Mouse (Mus musculus): ENCODE results near the gene Fndc10. TPM values are rescaled to one million over a fixed set of nuclear protein-coding genes. Genes with fewer than 3 reads are reported as not detected.

Fndc10 gene
- polyA plus RNA-seq, 1 experiment = 8.8 TPM

GRCm38 (mm10) chr4:155690571-155691375 is 3.4 kb upstream of the Fndc10 start:
- TF ChIP-seq CTCF (IDR thresholded peaks at IDR 0.05; ENCODE audit: extremely low read depth, insufficient read depth, insufficient read length, insufficient replicate concordance) (no peak), POLR2A (IDR thresholded peaks at IDR 0.05; ENCODE audit: low read depth, low read length) (no peak)
- DNase-seq (ENCODE audit: low read depth in 1 of 2, low spot score in 2 of 2) = no peak
- Histone ChIP-seq H3K27me3 (ENCODE audit: control insufficient read depth, insufficient read depth, low read length) (no peaks in the 10 kb centered on the region; the same call in 1 of the 2 replicates), H3K4me3 (ENCODE audit: extremely low read depth, insufficient read depth, insufficient read length) (no peak overlapping the region), H3K36me3 (ENCODE audit: control insufficient read depth, insufficient read depth, low read length) (no peaks in the 10 kb centered on the region), H3K4me1 (ENCODE audit: control insufficient read depth, insufficient read depth, insufficient read length) (peaks cover 12% of the 10 kb centered on the region), H3K27ac (ENCODE audit: insufficient read depth, low read length) (no peak overlapping the region)
- 81% methylated on average over 12 of the region's 12 CpGs for WGBS

- no peak for DNase-seq (ENCODE audit: low read depth in 1 of 2, low spot score in 2 of 2)
- no peak overlapping the region for H3K27ac ChIP-seq (ENCODE audit: insufficient read depth, low read length)
- H3K36me3 ChIP-seq (ENCODE audit: control insufficient read depth, insufficient read depth, low read length) = no peaks in the 10 kb centered on the region
- TF ChIP-seq CTCF (IDR thresholded peaks at IDR 0.05; ENCODE audit: extremely low read depth, insufficient read depth, insufficient read length, insufficient replicate concordance) = no peak
- no peak for TF ChIP-seq POLR2A (IDR thresholded peaks at IDR 0.05; ENCODE audit: low read depth, low read length)
- peaks cover 12% of the 10 kb centered on the region for H3K4me1 ChIP-seq (ENCODE audit: control insufficient read depth, insufficient read depth, insufficient read length)
- H3K27me3 ChIP-seq (ENCODE audit: control insufficient read depth, insufficient read depth, low read length) = no peaks in the 10 kb centered on the region; the same call in 1 of the 2 replicates
- H3K4me3 ChIP-seq (ENCODE audit: extremely low read depth, insufficient read depth, insufficient read length) = no peak overlapping the region
- WGBS = 98% methylated on average over 3 of the region's 3 CpGs
These were observed 1.7 kb upstream of the Fndc10 start for GRCm38 (mm10) chr4:155692421-155692820.

- Histone ChIP-seq H3K4me3 (ENCODE audit: extremely low read depth, insufficient read depth, insufficient read length) (peak overlapping the region; percentile 62), H3K27me3 (ENCODE audit: control insufficient read depth, insufficient read depth, low read length) (no peaks in the 10 kb centered on the region; the same call in 1 of the 2 replicates), H3K27ac (ENCODE audit: insufficient read depth, low read length) (peak overlapping the region; percentile 78), H3K4me1 (ENCODE audit: control insufficient read depth, insufficient read depth, insufficient read length) (peaks cover 12% of the 10 kb centered on the region), H3K36me3 (ENCODE audit: control insufficient read depth, insufficient read depth, low read length) (no peaks in the 10 kb centered on the region)
- DNase-seq (ENCODE audit: low read depth in 1 of 2, low spot score in 2 of 2) = peak; percentile 55
- TF ChIP-seq POLR2A (IDR thresholded peaks at IDR 0.05; ENCODE audit: low read depth, low read length) (no peak; the same call in 1 of the 2 replicates), CTCF (IDR thresholded peaks at IDR 0.05; ENCODE audit: extremely low read depth, insufficient read depth, insufficient read length, insufficient replicate concordance) (0 out of 2 replicates have a peak, but pooled peaks have one; percentile 18)
- WGBS = 3% methylated on average over 92 of the region's 92 CpGs
These were observed 600 bp downstream of the Fndc10 start for GRCm38 (mm10) chr4:155694482-155695401.

DNA sequence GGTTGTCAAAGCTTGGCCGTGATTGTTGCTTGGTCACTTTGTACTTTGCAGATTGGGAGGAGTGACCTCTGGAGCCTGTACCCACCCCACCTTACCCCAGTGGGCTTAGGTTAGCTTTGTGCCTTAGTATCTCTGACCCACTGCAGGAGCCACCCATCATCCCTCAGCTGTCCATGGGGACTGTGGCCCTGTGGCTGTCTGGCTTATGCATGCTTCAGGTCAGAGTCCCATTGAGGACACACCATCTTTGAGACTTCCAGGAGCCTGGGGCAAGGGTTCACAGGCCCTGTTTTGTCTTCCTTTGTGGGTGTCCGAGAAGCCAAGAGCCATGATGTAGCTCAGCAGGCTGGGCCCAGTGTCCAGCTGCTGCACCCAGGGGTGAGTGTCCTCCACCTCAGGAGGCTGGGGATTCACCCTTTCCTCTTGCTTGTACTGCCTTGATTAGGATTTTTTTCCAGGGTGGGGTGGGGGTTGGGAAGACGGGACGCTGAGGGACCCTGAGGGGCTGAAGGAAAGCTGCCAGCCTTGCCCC is 1.5 kb downstream of the Fndc10 start:
- H3K4me1 ChIP-seq (ENCODE audit: control insufficient read depth, insufficient read depth, insufficient read length) = peaks cover 12% of the 10 kb centered on the region
- 82% methylated on average over 4 of the region's 4 CpGs for WGBS
- no peak overlapping the region for H3K4me3 ChIP-seq (ENCODE audit: extremely low read depth, insufficient read depth, insufficient read length)
- no peak overlapping the region for H3K27ac ChIP-seq (ENCODE audit: insufficient read depth, low read length)
- H3K36me3 ChIP-seq (ENCODE audit: control insufficient read depth, insufficient read depth, low read length) = no peaks in the 10 kb centered on the region
- DNase-seq (ENCODE audit: low read depth in 1 of 2, low spot score in 2 of 2) = no peak
- TF ChIP-seq POLR2A (IDR thresholded peaks at IDR 0.05; ENCODE audit: low read depth, low read length) (no peak), CTCF (IDR thresholded peaks at IDR 0.05; ENCODE audit: extremely low read depth, insufficient read depth, insufficient read length, insufficient replicate concordance) (no peak)
- no peaks in the 10 kb centered on the region; the same call in 1 of the 2 replicates for H3K27me3 ChIP-seq (ENCODE audit: control insufficient read depth, insufficient read depth, low read length)

DNA sequence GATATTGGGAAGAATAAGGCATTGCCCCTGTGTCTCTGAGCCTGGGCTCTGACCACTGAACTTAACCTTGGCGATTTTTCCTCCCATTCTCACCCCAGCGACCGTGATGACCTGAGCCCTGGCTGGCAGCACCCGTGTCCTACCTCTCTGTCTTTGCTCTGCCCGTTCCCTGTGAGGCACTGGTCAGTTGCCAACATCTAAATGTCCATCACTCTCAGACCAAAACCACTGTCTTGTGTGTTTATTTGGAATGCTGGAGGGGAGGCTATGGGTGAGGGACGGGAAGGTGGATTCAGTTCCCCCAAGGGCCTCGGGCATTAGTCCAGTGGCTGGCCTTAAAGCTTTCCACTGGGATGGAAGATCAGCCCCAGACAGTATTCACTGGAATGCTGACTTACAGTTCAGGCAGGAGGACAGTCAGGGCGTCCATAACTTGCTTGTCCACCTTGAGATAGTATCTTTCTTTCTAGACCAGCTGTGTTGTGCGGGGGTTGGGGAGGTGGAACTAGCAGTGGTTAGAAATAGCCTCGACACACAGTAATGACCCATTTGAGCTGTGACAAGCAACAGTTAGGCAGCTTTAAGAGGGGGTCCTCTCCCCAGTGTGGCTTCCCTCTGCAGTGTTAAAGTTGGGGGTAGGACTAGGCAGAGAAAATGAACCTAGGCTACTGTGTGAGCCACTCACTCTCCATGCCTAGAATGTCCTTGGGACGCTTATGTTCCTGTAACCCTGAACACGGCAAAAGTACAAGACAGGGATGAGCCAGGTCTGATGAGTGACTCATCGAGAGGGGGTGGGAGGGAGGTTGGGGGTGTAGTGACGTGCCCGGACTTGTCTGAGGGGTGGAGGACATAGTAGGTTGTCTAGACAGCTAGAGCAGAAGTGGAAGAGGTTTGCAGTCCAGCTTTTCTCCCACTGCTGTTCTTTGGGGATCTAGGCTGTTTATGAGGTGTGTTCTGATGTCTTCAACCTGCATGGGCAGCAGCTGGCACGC is 2.4 kb downstream of the Fndc10 start:
- WGBS = 82% methylated on average over 16 of the region's 16 CpGs
- H3K27ac ChIP-seq (ENCODE audit: insufficient read depth, low read length) = no peak overlapping the region
- TF ChIP-seq POLR2A (IDR thresholded peaks at IDR 0.05; ENCODE audit: low read depth, low read length) (no peak), CTCF (IDR thresholded peaks at IDR 0.05; ENCODE audit: extremely low read depth, insufficient read depth, insufficient read length, insufficient replicate concordance) (no peak)
- no peaks in the 10 kb centered on the region; the same call in 1 of the 2 replicates for H3K27me3 ChIP-seq (ENCODE audit: control insufficient read depth, insufficient read depth, low read length)
- no peak for DNase-seq (ENCODE audit: low read depth in 1 of 2, low spot score in 2 of 2)
- H3K36me3 ChIP-seq (ENCODE audit: control insufficient read depth, insufficient read depth, low read length) = no peaks in the 10 kb centered on the region
- H3K4me3 ChIP-seq (ENCODE audit: extremely low read depth, insufficient read depth, insufficient read length) = no peak overlapping the region
- H3K4me1 ChIP-seq (ENCODE audit: control insufficient read depth, insufficient read depth, insufficient read length) = peaks cover 12% of the 10 kb centered on the region

DNA sequence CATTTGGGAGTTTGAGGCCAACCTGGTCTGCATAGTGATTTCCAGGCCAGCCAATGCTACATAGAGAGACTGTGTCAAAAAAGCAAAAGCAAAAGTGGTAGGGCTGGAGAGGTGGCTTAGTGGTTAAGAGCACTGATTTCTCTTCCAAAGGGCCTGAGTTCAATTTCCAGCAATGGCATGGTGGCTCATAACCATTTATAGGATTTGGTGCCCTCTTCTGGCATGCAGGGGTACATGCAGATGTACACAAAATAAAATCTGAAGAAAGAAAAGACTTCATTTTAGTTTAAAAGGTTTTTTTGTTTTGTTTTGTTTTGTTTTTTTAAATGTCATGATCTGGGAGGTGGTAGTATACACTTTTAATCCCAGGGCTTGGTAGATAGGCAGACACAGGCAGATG is 6.3 kb downstream of the Fndc10 start:
- Histone ChIP-seq H3K27me3 (ENCODE audit: control insufficient read depth, insufficient read depth, low read length) (no peaks in the 10 kb centered on the region), H3K4me3 (ENCODE audit: extremely low read depth, insufficient read depth, insufficient read length) (no peak overlapping the region), H3K36me3 (ENCODE audit: control insufficient read depth, insufficient read depth, low read length) (no peaks in the 10 kb centered on the region), H3K27ac (ENCODE audit: insufficient read depth, low read length) (no peak overlapping the region), H3K4me1 (ENCODE audit: control insufficient read depth, insufficient read depth, insufficient read length) (no peaks in the 10 kb centered on the region)
- TF ChIP-seq POLR2A (IDR thresholded peaks at IDR 0.05; ENCODE audit: low read depth, low read length) = no peak
- TF ChIP-seq CTCF (IDR thresholded peaks at IDR 0.05; ENCODE audit: extremely low read depth, insufficient read depth, insufficient read length, insufficient replicate concordance) = no peak
- no peak for DNase-seq (ENCODE audit: low read depth in 1 of 2, low spot score in 2 of 2)

All from spleen, adult 2 months (tissue).